Mouse (Mus musculus) forebrain, embryonic 12.5 days (tissue): Measurements from ENCODE around the gene Tor1aip1. TPM values are rescaled to one million over a fixed set of nuclear protein-coding genes. Genes with fewer than 3 reads are reported as not detected.
"Not testable (repeated sequence)": the region's sequence is repeated elsewhere in the genome, so short reads cannot be mapped to it uniquely, and the experiment has no call there.

ENCODE experiments used
- ATAC-seq: fragments of 200-750 bp; cut with Nextera tagmentation; 2 replicates; pipeline ENCODE4 v1.8.0; 2017; ENCODE audit warnings: moderate TSS enrichment; ENCODE audit not compliant: low FRiP score
- H3K27ac ChIP-seq: fragments of 300-500 bp; sonication (generic); 2 replicates; pipeline ENCODE4 v1.5.1; 2016; ENCODE audit warnings: mild to moderate bottlenecking
- H3K27me3 ChIP-seq: fragments of 300-500 bp; sonication (generic); 2 replicates; pipeline ENCODE4 v1.6.1; 2016; ENCODE audit warnings: mild to moderate bottlenecking
- H3K36me3 ChIP-seq: fragments of 300-500 bp; sonication (generic); replicated peaks from 2 replicates; pipeline ENCODE4 v1.6.1; 2016; ENCODE audit warnings: mild to moderate bottlenecking
- H3K4me1 ChIP-seq: fragments of 300-500 bp; sonication (generic); 2 replicates; pipeline ENCODE4 v1.6.1; 2016
- H3K4me2 ChIP-seq: fragments of 300-500 bp; sonication (generic); 2 replicates; pipeline ENCODE4 v1.6.1; 2016; ENCODE audit warnings: mild to moderate bottlenecking, moderate library complexity
- H3K4me3 ChIP-seq: fragments of 300-500 bp; sonication (generic); replicated peaks from 2 replicates; pipeline ENCODE4 v1.5.1; 2016; ENCODE audit warnings: mild to moderate bottlenecking
- H3K9ac ChIP-seq: fragments of 300-500 bp; sonication (generic); 2 replicates; pipeline ENCODE4 v1.6.1; 2016; ENCODE audit warnings: mild to moderate bottlenecking
- H3K9me3 ChIP-seq: fragments of 300-500 bp; sonication (generic); 2 replicates; pipeline ENCODE4 v1.6.1; 2016
- WGBS: fragments of 180-500 bp; shearing (Covaris S2); methylation state at CpG from one replicate; pipeline ENCODE4 v1.1.7; 2016; 5-methylcytosine and 5-hydroxymethylcytosine counted together
- polyA plus RNA-seq: library from polyadenylated mRNA; unstranded; fragments of >200 nt; fragmentation: Nextera tagmentation; extraction: Ambion mirVana; gene quantifications from 2 replicates; pipeline ENCODE4 v1.2.1, GENCODE M21; 2016

Tor1aip1 gene
- polyA plus RNA-seq, 1 experiment from 2014 or later = 40.6 TPM

DNA sequence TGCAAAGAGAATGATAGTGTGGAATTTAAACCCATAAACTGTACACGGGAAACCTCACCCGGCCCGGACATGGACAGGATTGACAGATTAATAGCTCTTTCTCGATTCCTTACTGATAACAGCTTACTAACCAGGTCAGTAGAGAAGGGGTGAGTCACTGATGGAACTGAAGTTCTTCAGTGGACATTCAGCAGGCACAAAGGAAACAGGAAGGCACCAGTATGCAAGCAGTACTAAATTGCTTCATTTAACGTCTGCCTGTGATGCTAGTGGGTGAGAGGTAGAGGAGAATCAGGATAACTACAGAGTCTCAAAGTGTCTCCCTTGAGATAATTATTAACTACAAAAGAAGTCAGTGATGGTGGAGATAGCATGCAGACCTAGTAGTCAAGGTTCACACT is 7.9 kb upstream of the Tor1aip1 start:
- H3K9ac ChIP-seq = no peak overlapping the region
- H3K4me2 ChIP-seq = no peak overlapping the region
- peaks cover 19% of the 10 kb centered on the region for H3K36me3 ChIP-seq
- no peak overlapping the region for H3K27ac ChIP-seq
- H3K4me1 ChIP-seq = peaks cover 20% of the 10 kb centered on the region
- no peak overlapping the region for H3K4me3 ChIP-seq
- ATAC-seq = no peak
- 91% methylated on average over 5 of the region's 5 CpGs for WGBS
- H3K9me3 ChIP-seq = no peaks in the 10 kb centered on the region
- H3K27me3 ChIP-seq = no peaks in the 10 kb centered on the region

DNA sequence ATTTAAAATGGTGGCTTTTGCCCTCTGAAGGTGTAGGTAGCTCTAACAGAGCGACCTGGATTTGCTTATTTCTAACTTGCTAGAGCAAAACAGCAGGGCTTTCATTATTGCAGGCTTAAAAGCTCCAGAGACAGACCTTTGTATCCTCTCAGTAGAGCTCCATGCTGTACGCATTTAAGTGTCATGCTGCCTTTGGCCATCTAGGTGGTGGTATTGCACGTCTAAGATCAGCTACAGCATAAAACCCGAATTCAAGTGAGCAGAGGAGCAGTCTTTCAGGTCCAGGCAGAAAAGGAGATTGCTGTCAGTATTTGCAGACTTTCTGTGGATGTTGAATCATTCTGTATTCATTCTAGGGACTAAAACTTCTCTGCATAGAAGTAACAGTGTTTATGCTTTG is 6.7 kb upstream of the Tor1aip1 start:
- Histone ChIP-seq H3K4me3 (no peak overlapping the region), H3K9me3 (no peaks in the 10 kb centered on the region), H3K27ac (no peak overlapping the region), H3K4me2 (no peak overlapping the region), H3K9ac (no peak overlapping the region), H3K4me1 (peaks cover 20% of the 10 kb centered on the region), H3K27me3 (no peaks in the 10 kb centered on the region), H3K36me3 (peaks cover 13% of the 10 kb centered on the region; the same call in 1 of the 2 replicates)
- 21% methylated on average over 4 of the region's 4 CpGs for WGBS
- no peak for ATAC-seq

DNA sequence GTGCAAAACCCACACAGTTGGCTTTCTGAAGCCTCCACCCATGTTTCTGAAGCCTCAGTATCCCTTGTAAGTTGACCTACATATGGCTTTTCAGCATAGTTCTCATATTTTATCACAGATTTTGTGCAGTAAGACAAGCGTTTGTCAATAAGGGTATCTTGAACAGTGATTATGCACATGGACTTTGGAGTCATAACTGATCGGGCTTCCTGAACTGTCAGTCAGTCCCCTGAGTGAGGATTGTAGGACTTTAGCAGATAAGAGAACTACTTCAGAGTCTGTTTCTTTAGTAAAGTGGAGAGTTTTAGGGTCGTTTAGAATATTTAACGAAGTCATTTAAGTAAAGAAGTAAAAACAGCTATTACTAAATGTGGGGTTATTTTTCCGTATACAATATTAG is 6.2 kb upstream of the Tor1aip1 start:
- H3K27me3 ChIP-seq = no peaks in the 10 kb centered on the region
- H3K4me3 ChIP-seq = no peak overlapping the region
- WGBS = 89% methylated on average over 5 of the region's 5 CpGs
- H3K4me2 ChIP-seq = peak overlapping the region; percentile 63
- H3K4me1 ChIP-seq = peaks cover 20% of the 10 kb centered on the region
- no peak overlapping the region for H3K27ac ChIP-seq
- no peak overlapping the region for H3K9ac ChIP-seq
- ATAC-seq = no peak
- peaks cover 13% of the 10 kb centered on the region; the same call in 1 of the 2 replicates for H3K36me3 ChIP-seq
- H3K9me3 ChIP-seq = no peaks in the 10 kb centered on the region

DNA sequence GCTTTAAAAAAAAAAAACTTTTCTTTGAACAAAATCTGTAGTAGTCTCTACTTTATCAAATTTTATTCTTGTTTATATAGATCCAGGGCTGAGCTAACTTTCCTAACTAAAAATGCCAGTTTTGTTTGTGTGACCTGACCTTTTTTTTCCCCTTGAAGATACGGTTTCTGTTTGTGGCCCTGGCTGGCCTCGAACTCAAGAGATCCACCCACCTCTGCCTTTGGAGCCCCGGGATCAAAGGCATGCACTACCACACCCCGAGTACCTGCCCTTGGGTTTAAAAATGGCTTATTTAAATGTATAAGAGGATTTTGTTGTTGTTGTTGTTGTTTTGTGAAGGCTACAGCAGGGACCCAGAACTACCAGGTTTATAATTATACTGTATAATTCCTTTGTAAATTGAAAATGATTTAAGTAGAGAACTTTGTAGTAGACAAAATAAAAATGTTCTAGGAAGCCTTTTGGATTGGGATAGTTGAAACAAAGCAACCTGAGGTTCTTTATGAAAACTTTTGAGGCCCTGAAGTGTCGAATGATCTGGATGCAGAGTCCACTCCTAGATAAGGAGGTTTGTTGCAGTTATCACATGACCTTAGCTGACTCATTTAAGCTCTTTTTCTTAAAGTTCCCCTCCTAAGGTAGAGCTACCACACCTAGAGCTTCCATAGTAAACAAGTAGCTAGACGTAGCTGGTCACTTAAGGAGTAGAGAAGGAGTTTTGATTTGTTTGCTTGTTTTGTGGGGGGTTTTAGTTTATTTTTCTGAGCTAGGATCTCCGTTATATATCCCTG is 5.4 kb upstream of the Tor1aip1 start:
- ATAC-seq = no peak
- Histone ChIP-seq H3K4me1 (peaks cover 22% of the 10 kb centered on the region), H3K9ac (peak overlapping the region; percentile 55; the same call in 1 of the 2 replicates), H3K9me3 (no peaks in the 10 kb centered on the region), H3K27me3 (no peaks in the 10 kb centered on the region), H3K27ac (no peak overlapping the region), H3K4me3 (peak overlapping the region; percentile 58), H3K36me3 (peaks cover 11% of the 10 kb centered on the region; the same call in 1 of the 2 replicates), H3K4me2 (peak overlapping the region; percentile 63)
- WGBS = 58% methylated on average over 7 of the region's 7 CpGs

DNA sequence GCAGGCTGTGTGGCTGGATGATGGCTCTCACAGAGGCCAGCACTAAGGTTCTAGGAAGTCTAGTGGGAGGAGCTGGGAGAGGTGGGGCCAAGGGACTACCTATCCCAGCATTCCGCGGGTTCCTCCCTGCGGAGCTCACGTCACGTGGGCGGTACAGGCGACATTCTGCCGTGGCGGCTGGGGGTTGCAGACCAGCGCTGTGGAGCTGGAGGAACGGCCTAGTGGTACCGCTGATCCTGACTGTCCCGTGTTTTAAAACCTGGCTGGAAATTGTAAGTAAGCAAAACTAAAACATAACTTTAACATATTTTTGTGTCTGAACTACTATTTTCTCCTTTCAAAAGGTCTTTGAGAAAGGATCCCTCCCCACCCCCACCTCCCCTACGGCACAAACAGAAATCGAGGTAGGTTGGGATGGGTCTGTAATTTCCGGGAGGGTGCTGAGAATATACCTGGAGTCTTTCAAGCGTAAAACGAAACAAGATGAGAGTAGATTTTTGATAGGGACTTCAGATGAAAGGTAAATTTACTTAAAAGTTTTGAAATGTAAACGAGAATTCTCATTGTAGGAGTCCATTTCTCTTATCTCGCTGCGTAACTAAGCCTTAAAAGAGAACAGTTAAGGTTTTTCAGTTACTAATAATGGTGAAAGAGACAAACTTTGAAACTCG is 4.6 kb upstream of the Tor1aip1 start:
- ATAC-seq = peak; percentile 90
- WGBS = 2% methylated on average over 22 of the region's 22 CpGs

DNA sequence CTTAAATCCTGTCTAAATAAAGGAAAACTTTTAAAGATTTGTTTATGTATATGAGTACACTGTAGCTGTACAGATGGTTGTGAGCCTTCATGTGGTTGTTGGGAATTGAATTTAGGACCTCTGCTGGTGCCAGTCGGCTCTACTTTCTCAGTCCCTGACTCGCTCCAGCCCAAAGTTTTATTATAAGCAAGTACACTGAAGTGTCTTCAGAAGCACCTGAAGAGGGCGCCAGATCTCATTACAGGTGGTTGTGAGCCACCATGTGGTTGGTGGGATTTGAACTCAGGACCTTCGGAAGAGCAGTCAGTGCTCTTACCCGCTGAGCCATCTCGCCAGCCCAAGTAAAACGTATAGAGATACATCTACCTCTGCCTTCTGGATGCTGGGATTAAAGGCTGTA is 3.7 kb upstream of the Tor1aip1 start:
- not testable (repeated sequence) for ATAC-seq, H3K27ac ChIP-seq, H3K4me2 ChIP-seq, H3K36me3 ChIP-seq, H3K9me3 ChIP-seq, H3K4me3 ChIP-seq, H3K27me3 ChIP-seq, H3K9ac ChIP-seq
- peaks cover 21% of the 10 kb centered on the region for H3K4me1 ChIP-seq
- 64% methylated on average over 7 of the region's 7 CpGs for WGBS

More for the DNA sequence above, 4.6 kb upstream of the Tor1aip1 start:
- H3K9me3 ChIP-seq = no peaks in the 10 kb centered on the region
- H3K36me3 ChIP-seq = peaks cover 9% of the 10 kb centered on the region; the same call in 1 of the 2 replicates
- peak overlapping the region; percentile 31; the same call in 1 of the 2 replicates for H3K27ac ChIP-seq
- peak overlapping the region; percentile 58 for H3K4me3 ChIP-seq
- peak overlapping the region; percentile 76 for H3K9ac ChIP-seq
- peak overlapping the region; percentile 63 for H3K4me2 ChIP-seq
- peaks cover 21% of the 10 kb centered on the region for H3K4me1 ChIP-seq
- H3K27me3 ChIP-seq = no peaks in the 10 kb centered on the region

DNA sequence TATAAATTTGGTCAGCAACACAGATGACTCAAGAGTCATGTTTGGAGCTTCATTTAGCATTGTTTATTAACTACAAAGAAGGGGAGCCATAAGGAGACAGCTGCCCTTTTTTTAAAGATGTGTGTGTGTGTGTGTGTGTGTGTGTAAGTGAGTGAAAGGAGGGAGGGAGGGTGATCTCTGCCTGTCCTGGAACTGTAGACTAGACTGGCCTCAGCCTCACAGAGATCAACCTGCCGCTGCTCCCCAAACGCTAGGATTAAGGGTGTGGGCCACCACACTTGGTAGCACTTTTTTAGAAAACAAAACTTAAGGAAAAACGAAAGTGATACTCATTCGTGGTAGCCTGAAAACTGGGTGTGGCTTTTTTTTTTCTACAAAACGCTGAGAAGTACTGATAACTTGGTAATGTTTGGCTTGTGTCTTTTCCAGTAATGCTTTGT is 884 bp upstream of the Tor1aip1 start:
- Histone ChIP-seq H3K36me3 (peaks cover 18% of the 10 kb centered on the region), H3K27ac (no peak overlapping the region), H3K4me3 (no peak overlapping the region), H3K27me3 (no peaks in the 10 kb centered on the region), H3K9me3 (no peaks in the 10 kb centered on the region), H3K4me2 (peak overlapping the region; percentile 24; the same call in 1 of the 2 replicates), H3K4me1 (peaks cover 23% of the 10 kb centered on the region), H3K9ac (no peak overlapping the region; the same call in 1 of the 2 replicates)
- no peak for ATAC-seq
- WGBS = 71% methylated on average over 5 of the region's 5 CpGs

DNA sequence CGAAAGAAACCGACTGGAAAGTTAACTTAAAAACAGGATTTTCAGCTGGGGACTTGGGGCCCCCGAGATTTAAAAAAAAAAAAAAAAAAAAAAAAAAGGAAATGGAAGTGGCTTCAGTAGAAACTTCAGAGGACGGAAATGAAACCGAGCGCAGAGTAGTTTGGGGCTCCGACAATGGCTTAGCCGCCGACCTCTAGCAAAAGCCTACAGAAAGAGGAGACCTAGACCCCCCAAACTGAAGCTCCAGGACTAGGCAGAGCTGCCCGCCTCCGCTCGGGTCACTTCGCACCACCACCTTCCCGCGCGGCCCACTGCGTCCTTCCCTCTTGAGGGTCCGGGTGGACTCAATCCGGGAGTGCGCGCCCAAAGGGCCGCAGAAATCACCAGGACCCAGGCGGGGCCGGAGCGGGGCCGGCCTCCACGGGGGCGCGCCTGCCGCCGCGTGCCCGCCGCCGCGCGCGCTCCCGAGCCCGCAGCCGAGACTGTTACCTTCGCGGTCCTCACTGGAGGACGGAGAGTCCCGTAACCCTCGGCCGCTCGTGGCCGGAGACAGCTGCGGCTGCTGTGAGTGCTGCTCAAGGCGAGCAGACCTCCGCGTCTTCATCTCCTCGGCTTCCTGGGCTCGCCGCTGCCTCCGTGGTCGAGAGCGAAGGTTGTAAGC is 881 bp downstream of the Tor1aip1 start, which contains the start of gene Tor1aip2:
Gene Tor1aip2 (plus strand): TSS at position 135 of the 661 bp plus-strand sequence.
- ATAC-seq = peak; percentile 85
- Histone ChIP-seq H3K9ac (peak within 1 kb of the TSS; percentile 77), H3K4me3 (peak within 1 kb of the TSS; percentile 80), H3K27me3 (no peaks in the 10 kb centered on the region), H3K9me3 (no peaks in the 10 kb centered on the region), H3K27ac (peak within 1 kb of the TSS; percentile 100), H3K4me2 (peak within 1 kb of the TSS; percentile 54), H3K4me1 (peaks cover 14% of the 10 kb centered on the region), H3K36me3 (peaks cover 34% of the 10 kb centered on the region)
- WGBS = under 1% methylated on average over 56 of the region's 59 CpGs

DNA sequence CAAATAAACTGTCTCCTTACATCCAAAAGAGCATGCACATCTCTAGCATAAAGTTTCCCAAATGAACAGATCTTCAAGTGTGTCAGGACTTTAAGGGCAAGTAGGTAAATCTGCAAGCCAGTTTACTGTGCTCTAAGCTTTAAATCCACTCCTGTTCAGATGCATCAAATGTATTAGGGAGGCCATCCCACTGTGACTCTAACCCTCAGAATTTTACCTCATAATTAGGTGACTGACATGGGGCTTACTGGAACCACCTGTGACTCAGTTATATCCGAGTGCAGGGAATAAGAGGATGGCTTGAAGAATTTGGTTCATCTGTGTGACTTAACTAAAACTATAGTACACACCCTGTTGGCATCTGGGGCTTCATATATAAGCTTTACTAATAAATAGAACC is 1.6 kb downstream of the Tor1aip1 start:
- Histone ChIP-seq H3K4me1 (peaks cover 14% of the 10 kb centered on the region), H3K36me3 (peaks cover 41% of the 10 kb centered on the region), H3K27ac (no peak overlapping the region), H3K27me3 (no peaks in the 10 kb centered on the region), H3K4me2 (peak overlapping the region; percentile 54), H3K9me3 (no peaks in the 10 kb centered on the region), H3K4me3 (peak overlapping the region; percentile 80), H3K9ac (peak overlapping the region; percentile 77)
- 38% methylated on average over 1 of the region's 1 CpGs for WGBS
- ATAC-seq = no peak

DNA sequence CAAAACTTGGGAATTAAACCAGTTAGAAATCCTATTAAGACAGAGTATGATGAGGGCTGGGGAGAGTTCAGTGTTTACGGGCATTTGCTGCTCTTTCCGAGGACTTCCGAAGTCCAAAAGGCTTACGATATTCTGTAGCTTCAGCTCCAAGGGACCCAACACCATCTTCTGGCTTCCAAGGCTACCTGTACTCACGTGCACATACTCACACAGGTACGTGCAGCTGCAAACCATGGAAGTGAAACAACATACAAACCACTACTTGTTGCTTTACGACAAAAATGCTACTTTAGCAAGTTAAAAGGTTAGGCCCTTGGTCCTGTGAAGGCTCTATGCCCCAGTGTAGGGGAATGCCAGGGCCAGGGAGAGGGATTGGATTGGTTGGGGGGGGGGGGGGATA is 2.4 kb downstream of the Tor1aip1 start:
- no peak overlapping the region for H3K9ac ChIP-seq
- 97% methylated on average over 7 of the region's 7 CpGs for WGBS
- H3K4me3 ChIP-seq = no peak overlapping the region
- no peaks in the 10 kb centered on the region for H3K27me3 ChIP-seq
- peaks cover 14% of the 10 kb centered on the region for H3K4me1 ChIP-seq
- peaks cover 48% of the 10 kb centered on the region for H3K36me3 ChIP-seq
- H3K27ac ChIP-seq = no peak overlapping the region
- H3K9me3 ChIP-seq = no peaks in the 10 kb centered on the region
- H3K4me2 ChIP-seq = no peak overlapping the region
- no peak for ATAC-seq

DNA sequence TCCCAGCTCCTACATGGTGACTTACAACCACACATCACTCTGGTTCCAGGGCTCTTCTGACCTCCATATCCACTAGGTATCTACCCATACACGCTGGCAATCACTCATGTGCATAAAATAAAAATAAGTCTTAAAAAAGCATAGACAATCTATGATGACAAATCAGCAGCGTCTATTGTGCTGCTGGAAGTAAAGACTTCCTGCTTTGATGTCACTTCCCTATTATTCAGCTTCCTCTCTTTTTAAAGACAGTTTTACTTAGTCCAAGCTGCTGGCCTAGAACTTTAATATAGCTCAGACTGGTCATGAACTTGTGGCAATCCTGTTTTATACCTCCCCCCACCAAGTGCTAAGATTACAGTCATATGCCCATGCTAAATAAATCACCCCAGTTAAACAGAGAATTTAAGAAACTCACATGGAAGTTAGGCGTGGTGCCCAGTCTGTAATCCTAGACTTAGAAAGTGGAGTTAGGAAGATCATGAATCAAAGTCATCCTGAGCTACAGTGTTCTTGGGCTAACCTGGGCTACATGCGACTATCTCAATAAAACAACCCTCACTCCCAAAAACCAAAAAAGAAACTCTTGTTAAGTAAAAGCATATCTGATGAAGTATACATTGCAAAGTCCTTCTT is 7.8 kb downstream of the Tor1aip1 start:
- Histone ChIP-seq H3K9ac (no peak overlapping the region), H3K4me3 (no peak overlapping the region), H3K4me1 (no peaks in the 10 kb centered on the region), H3K27me3 (no peaks in the 10 kb centered on the region), H3K4me2 (no peak overlapping the region), H3K27ac (no peak overlapping the region), H3K9me3 (no peaks in the 10 kb centered on the region), H3K36me3 (peaks cover 67% of the 10 kb centered on the region)
- WGBS = 96% methylated on average over 4 of the region's 4 CpGs
- no peak for ATAC-seq

DNA sequence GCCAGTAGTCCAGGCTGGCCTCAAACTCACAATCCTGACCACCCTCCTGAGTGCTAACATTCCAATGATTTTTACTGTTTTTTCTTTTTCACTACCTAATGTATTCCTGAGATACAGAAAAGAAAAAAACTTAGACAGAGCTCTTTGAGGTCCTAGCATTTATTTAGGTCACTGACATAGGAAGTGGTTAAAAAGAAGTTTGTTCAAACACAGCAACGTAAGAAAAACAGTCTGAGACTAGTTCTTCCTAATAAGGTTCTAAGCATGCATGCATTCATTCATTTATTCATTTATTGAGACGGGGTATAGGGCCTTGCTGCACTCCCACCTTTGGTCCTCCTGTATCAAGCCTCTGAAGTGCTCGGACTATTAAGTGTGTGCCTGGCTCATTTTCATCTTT is 8.4 kb downstream of the Tor1aip1 start:
- 94% methylated on average over 3 of the region's 3 CpGs for WGBS
- Histone ChIP-seq H3K4me1 (no peaks in the 10 kb centered on the region), H3K4me2 (no peak overlapping the region), H3K36me3 (peaks cover 60% of the 10 kb centered on the region), H3K9me3 (no peaks in the 10 kb centered on the region), H3K27ac (no peak overlapping the region), H3K9ac (no peak overlapping the region), H3K4me3 (no peak overlapping the region), H3K27me3 (no peaks in the 10 kb centered on the region)
- ATAC-seq = no peak
